Mouse (Mus musculus) heart, embryonic 14.5 days (tissue): ENCODE data around the gene Inafm2. TPM values are rescaled to one million over a fixed set of nuclear protein-coding genes. Genes with fewer than 3 reads are reported as not detected.

Experiments used
- ATAC-seq: fragments of 200-750 bp; cut with Nextera tagmentation; 2 replicates; pipeline ENCODE4 v1.8.0; 2017; ENCODE audit warnings: low read depth, moderate TSS enrichment; ENCODE audit not compliant: insufficient number of reproducible peaks, insufficient read depth, low FRiP score
- H3K27ac ChIP-seq, 2 experiments: fragments of 200-500 bp in 1 of 2; fragments of 300-500 bp in 1 of 2; sonication (generic) in 1 of 2; replicated peaks in 1 of 2; 2 replicates each; pipeline ENCODE4 v1.5.1; 2012 to 2014; ENCODE audit warnings: low read depth in 2 of 2, low read length in 2 of 2, control low read depth in 1 of 2, mild to moderate bottlenecking in 1 of 2, mixed read lengths in 1 of 2; ENCODE audit not compliant: control insufficient read depth in 1 of 2, insufficient read depth in 1 of 2
- H3K27me3 ChIP-seq: fragments of 300-500 bp; sonication (generic); 2 replicates; pipeline ENCODE4 v1.6.1; 2014; ENCODE audit warnings: mild to moderate bottlenecking, low read length, control low read depth; ENCODE audit not compliant: control insufficient read depth, insufficient read depth
- H3K36me3 ChIP-seq: fragments of 300-500 bp; sonication (generic); 2 replicates; pipeline ENCODE4 v1.6.1; 2014; ENCODE audit warnings: mild to moderate bottlenecking, control low read depth, low read length, mixed read lengths; ENCODE audit not compliant: control insufficient read depth, insufficient read depth
- H3K4me1 ChIP-seq, 2 experiments: fragments of 200-500 bp in 1 of 2; fragments of 300-500 bp in 1 of 2; sonication (generic) in 1 of 2; 2 replicates each; pipeline ENCODE4 v1.6.1; 2012 to 2014; ENCODE audit warnings: low read length in 2 of 2, control low read depth in 1 of 2, mixed read lengths in 1 of 2; ENCODE audit not compliant: control insufficient read depth in 2 of 2, insufficient read depth in 2 of 2
- H3K4me2 ChIP-seq: fragments of 300-500 bp; sonication (generic); 2 replicates; pipeline ENCODE4 v1.6.1; 2014; ENCODE audit warnings: mild to moderate bottlenecking, low read length
- H3K4me3 ChIP-seq, 2 experiments: fragments of 200-500 bp in 1 of 2; fragments of 300-500 bp in 1 of 2; sonication (generic) in 1 of 2; 2 replicates each; pipeline ENCODE4 v1.5.1; 2012 to 2014; ENCODE audit warnings: low read length in 2 of 2, mild to moderate bottlenecking in 2 of 2, control low read depth in 1 of 2, low read depth in 1 of 2, moderate library complexity in 1 of 2; ENCODE audit not compliant: control insufficient read depth in 1 of 2, insufficient read depth in 1 of 2
- H3K9ac ChIP-seq: fragments of 300-500 bp; sonication (generic); 2 replicates; pipeline ENCODE4 v1.6.1; 2014; ENCODE audit warnings: mild to moderate bottlenecking, low read length
- H3K9me3 ChIP-seq: fragments of 300-500 bp; sonication (generic); 2 replicates; pipeline ENCODE4 v1.6.1; 2016; ENCODE audit warnings: low read length, control low read depth; ENCODE audit not compliant: control insufficient read depth
- WGBS: fragments of 180-500 bp; shearing (Covaris S2); extraction: QIAGEN DNeasy Blood & Tissue Kit; methylation state at CpG from one replicate; pipeline ENCODE4 v1.1.7; 2014; 5-methylcytosine and 5-hydroxymethylcytosine counted together
- polyA plus RNA-seq: library from polyadenylated mRNA; unstranded; fragments of >200 nt; fragmentation: Nextera tagmentation; extraction: Ambion mirVana; gene quantifications from 2 replicates; pipeline ENCODE4 v1.2.1, GENCODE M21; 2014

Gene Inafm2
- polyA plus RNA-seq, 1 experiment from 2014 or later, result 64.4 TPM

GRCm38 (mm10) chr2:118727911-118728310 lies 17.6 kb upstream of the Inafm2 start:
- WGBS, result 29% methylated on average over 9 of the region's 9 CpGs
- Histone ChIP-seq H3K4me2 (peak overlapping the region; percentile 15), H3K4me1 (peaks cover 26 to 32% of the 10 kb centered on the region in 2 experiments), H3K27me3 (peaks cover 13% of the 10 kb centered on the region), H3K36me3 (no peaks in the 10 kb centered on the region), H3K4me3 (no peak overlapping the region), H3K9ac (no peak overlapping the region), H3K27ac (no peak overlapping the region), H3K9me3 (no peaks in the 10 kb centered on the region)
- no peak for ATAC-seq

- peaks cover 13% of the 10 kb centered on the region for H3K27me3 ChIP-seq
- H3K9me3 ChIP-seq, result no peaks in the 10 kb centered on the region
- WGBS, result 34% methylated on average over 7 of the region's 7 CpGs
- peak within 1 kb of the TSS; percentile 15 for H3K4me2 ChIP-seq
- ATAC-seq, result no peak
- H3K36me3 ChIP-seq, result no peaks in the 10 kb centered on the region
- H3K27ac ChIP-seq, result peak within 1 kb of the TSS; percentile 28 to 29; a peak in 2 of 4 replicates
- no peak within 1 kb of the TSS for H3K4me3 ChIP-seq
- peak within 1 kb of the TSS; percentile 38; the same call in 1 of the 2 replicates for H3K9ac ChIP-seq
- peaks cover 22 to 28% of the 10 kb centered on the region in 2 experiments for H3K4me1 ChIP-seq
Observed at GRCm38 (mm10) chr2:118728337-118728736, 17.2 kb upstream of the Inafm2 start, which contains the start of gene Plcb2. Gene Plcb2 (minus strand): TSS chr2:118728438.

- Histone ChIP-seq H3K4me3 (no peak overlapping the region), H3K4me1 (peaks cover 21 to 28% of the 10 kb centered on the region in 2 experiments), H3K27me3 (peaks cover 19% of the 10 kb centered on the region), H3K9me3 (no peaks in the 10 kb centered on the region), H3K36me3 (no peaks in the 10 kb centered on the region), H3K27ac (peak overlapping the region; percentile 28 to 29; a peak in 2 of 4 replicates), H3K4me2 (no peak overlapping the region), H3K9ac (peak overlapping the region; percentile 38; the same call in 1 of the 2 replicates)
- ATAC-seq, result no peak
- 17% methylated on average over 4 of the region's 4 CpGs for WGBS
Observed at GRCm38 (mm10) chr2:118729194-118729593, 16.4 kb upstream of the Inafm2 start.

GRCm38 (mm10) chr2:118729816-118730621 lies 15.5 kb upstream of the Inafm2 start:
- Histone ChIP-seq H3K4me3 (no peak overlapping the region), H3K9ac (no peak overlapping the region), H3K27me3 (peaks cover 19% of the 10 kb centered on the region), H3K27ac (no peak overlapping the region), H3K4me2 (no peak overlapping the region), H3K9me3 (no peaks in the 10 kb centered on the region), H3K36me3 (no peaks in the 10 kb centered on the region), H3K4me1 (peaks cover 21 to 28% of the 10 kb centered on the region in 2 experiments)
- ATAC-seq, result 0 out of 2 replicates have a peak, but pooled peaks have one; percentile 15
- WGBS, result 32% methylated on average over 8 of the region's 8 CpGs

- no peaks in the 10 kb centered on the region for H3K36me3 ChIP-seq
- ATAC-seq, result peak; percentile 33; the same call in 1 of the 2 replicates
- 4% methylated on average over 3 of the region's 3 CpGs for WGBS
Observed at GRCm38 (mm10) chr2:118730622-118730915, 15.0 kb upstream of the Inafm2 start.

GRCm38 (mm10) chr2:118731981-118732380 lies 13.6 kb upstream of the Inafm2 start:
- H3K4me3 ChIP-seq, result no peak overlapping the region
- H3K4me2 ChIP-seq, result no peak overlapping the region
- H3K27me3 ChIP-seq, result peaks cover 19% of the 10 kb centered on the region
- no peaks in the 10 kb centered on the region for H3K36me3 ChIP-seq
- H3K9me3 ChIP-seq, result no peaks in the 10 kb centered on the region
- ATAC-seq, result no peak
- no peak overlapping the region for H3K27ac ChIP-seq
- H3K9ac ChIP-seq, result no peak overlapping the region
- peaks cover 21 to 28% of the 10 kb centered on the region in 2 experiments for H3K4me1 ChIP-seq
- WGBS, result 76% methylated on average over 5 of the region's 5 CpGs

More at GRCm38 (mm10) chr2:118730622-118730915, 15.0 kb upstream of the Inafm2 start:
- no peak overlapping the region for H3K27ac ChIP-seq
- no peak overlapping the region for H3K4me2 ChIP-seq
- H3K27me3 ChIP-seq, result peaks cover 19% of the 10 kb centered on the region
- no peak overlapping the region for H3K4me3 ChIP-seq
- no peaks in the 10 kb centered on the region for H3K9me3 ChIP-seq
- no peak overlapping the region for H3K9ac ChIP-seq
- H3K4me1 ChIP-seq, result peaks cover 21 to 28% of the 10 kb centered on the region in 2 experiments

GRCm38 (mm10) chr2:118733341-118733740 lies 12.2 kb upstream of the Inafm2 start:
- no peak overlapping the region for H3K4me2 ChIP-seq
- 48% methylated on average over 5 of the region's 5 CpGs for WGBS
- H3K27me3 ChIP-seq, result peaks cover 19% of the 10 kb centered on the region
- H3K9ac ChIP-seq, result no peak overlapping the region
- no peak overlapping the region for H3K4me3 ChIP-seq
- peaks cover 17 to 21% of the 10 kb centered on the region in 2 experiments for H3K4me1 ChIP-seq
- H3K36me3 ChIP-seq, result no peaks in the 10 kb centered on the region
- H3K9me3 ChIP-seq, result no peaks in the 10 kb centered on the region
- H3K27ac ChIP-seq, result no peak overlapping the region
- ATAC-seq, result no peak
